Mouse (Mus musculus) neural tube, embryonic 12.5 days (tissue): ENCODE results near the gene Cd24a. TPM values are rescaled to one million over a fixed set of nuclear protein-coding genes. Genes with fewer than 3 reads are reported as not detected.

Experiments used
- ATAC-seq: fragments of 200-750 bp; cut with Nextera tagmentation; 2 replicates; pipeline ENCODE4 v1.8.0; 2017; ENCODE audit warnings: low read depth, mild to moderate bottlenecking, moderate TSS enrichment, moderate library complexity; ENCODE audit not compliant: low FRiP score
- H3K27ac ChIP-seq: fragments of 300-500 bp; sonication (generic); 2 replicates; pipeline ENCODE4 v1.5.1; 2016
- H3K27me3 ChIP-seq: fragments of 300-500 bp; sonication (generic); replicated peaks from 2 replicates; pipeline ENCODE4 v1.6.1; 2016; ENCODE audit warnings: mild to moderate bottlenecking
- H3K36me3 ChIP-seq: fragments of 300-500 bp; sonication (generic); 2 replicates; pipeline ENCODE4 v1.6.1; 2016; ENCODE audit warnings: mild to moderate bottlenecking
- H3K4me1 ChIP-seq: fragments of 300-500 bp; sonication (generic); 2 replicates; pipeline ENCODE4 v1.6.1; 2016
- H3K4me2 ChIP-seq: fragments of 300-500 bp; sonication (generic); replicated peaks from 2 replicates; pipeline ENCODE4 v1.6.1; 2016; ENCODE audit warnings: mild to moderate bottlenecking
- H3K4me3 ChIP-seq: fragments of 300-500 bp; sonication (generic); 2 replicates; pipeline ENCODE4 v1.5.1; 2016
- H3K9ac ChIP-seq: fragments of 300-500 bp; sonication (generic); 2 replicates; pipeline ENCODE4 v1.6.1; 2016; ENCODE audit warnings: mild to moderate bottlenecking
- H3K9me3 ChIP-seq: fragments of 300-500 bp; sonication (generic); 2 replicates; pipeline ENCODE4 v1.6.1; 2016; ENCODE audit warnings: mild to moderate bottlenecking
- WGBS: fragments of 180-500 bp; shearing (Covaris S2); methylation state at CpG from one replicate; pipeline ENCODE4 v1.1.7; 2016; 5-methylcytosine and 5-hydroxymethylcytosine counted together
- polyA plus RNA-seq: library from polyadenylated mRNA; unstranded; fragments of >200 nt; fragmentation: Nextera tagmentation; extraction: Ambion mirVana; gene quantifications from 2 replicates; pipeline ENCODE4 v1.2.1, GENCODE M21; 2016

Cd24a gene
- polyA plus RNA-seq, 1 experiment from 2014 or later: 795 TPM

DNA sequence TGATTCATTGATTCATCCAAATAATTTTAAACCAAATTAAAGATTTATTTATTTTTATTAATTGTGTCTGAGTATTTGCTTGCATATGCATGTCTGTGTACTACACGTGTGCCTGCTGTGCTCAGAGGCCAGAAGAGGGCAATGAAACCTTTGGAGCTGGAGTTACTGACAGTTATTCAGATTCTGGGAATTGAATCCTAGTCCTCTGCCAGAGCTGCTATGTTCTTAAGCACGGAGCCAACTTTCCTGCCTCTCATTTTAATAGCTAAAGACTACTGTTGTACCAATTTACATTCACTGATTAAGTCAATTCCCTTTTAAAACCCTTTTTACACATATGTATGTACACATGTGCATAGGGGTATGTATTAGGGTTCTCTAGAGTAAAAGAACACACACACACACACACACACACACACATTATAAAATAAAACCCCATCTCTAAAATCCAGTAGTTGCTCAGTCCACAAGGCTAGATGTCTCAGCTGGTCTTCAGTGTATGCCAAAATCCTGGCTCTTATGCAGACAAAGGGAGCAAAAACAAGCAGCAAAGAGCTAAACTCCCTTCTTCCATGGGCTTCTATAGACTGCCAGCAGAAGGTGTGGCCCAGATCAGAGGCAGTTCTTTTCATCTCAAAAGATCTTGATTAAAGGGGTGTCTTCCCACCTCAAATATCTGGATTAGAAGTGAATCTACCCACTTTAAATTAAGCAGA is 53.7 kb downstream of the Cd24a start:
- H3K36me3 ChIP-seq: no peaks in the 10 kb centered on the region
- H3K27me3 ChIP-seq: no peaks in the 10 kb centered on the region
- no peak for ATAC-seq
- no peak overlapping the region for H3K4me2 ChIP-seq
- no peaks in the 10 kb centered on the region for H3K9me3 ChIP-seq
- no peak overlapping the region for H3K27ac ChIP-seq
- H3K4me1 ChIP-seq: peaks cover 5% of the 10 kb centered on the region; the same call in 1 of the 2 replicates
- no peak overlapping the region for H3K4me3 ChIP-seq
- 71% methylated on average over 2 of the region's 2 CpGs for WGBS
- no peak overlapping the region for H3K9ac ChIP-seq

DNA sequence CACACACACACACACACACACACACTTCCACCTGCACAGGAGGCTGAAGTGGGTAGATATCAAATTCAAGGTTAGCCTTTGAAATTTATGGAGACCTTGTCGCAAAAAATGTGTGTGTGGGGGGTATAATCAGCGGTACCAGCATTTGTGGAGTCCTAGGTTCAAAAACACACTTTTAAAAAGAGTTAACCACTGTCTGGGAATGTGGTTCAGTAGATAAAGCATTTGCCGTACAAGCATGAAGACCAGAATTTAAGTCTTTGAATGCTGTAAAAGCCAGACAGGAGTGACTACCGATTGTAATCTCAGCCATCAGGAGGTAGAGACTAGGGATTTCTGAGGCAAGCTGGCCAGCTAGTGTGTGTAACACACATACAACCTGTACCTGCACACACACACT is 55.0 kb downstream of the Cd24a start:
- peaks cover 5% of the 10 kb centered on the region; the same call in 1 of the 2 replicates for H3K4me1 ChIP-seq
- no peaks in the 10 kb centered on the region for H3K9me3 ChIP-seq
- H3K27ac ChIP-seq: no peak overlapping the region
- WGBS: 88% methylated on average over 4 of the region's 4 CpGs
- no peak overlapping the region for H3K9ac ChIP-seq
- no peak overlapping the region for H3K4me2 ChIP-seq
- H3K27me3 ChIP-seq: no peaks in the 10 kb centered on the region
- H3K4me3 ChIP-seq: no peak overlapping the region
- ATAC-seq: no peak
- H3K36me3 ChIP-seq: no peaks in the 10 kb centered on the region

Other genes with a start within 250 kb of the Cd24a start
- 5.2 and 6.1 TPM in 2 replicates for gene Bend3, start 99.5 kb upstream of the Cd24a start, polyA plus RNA-seq
- gene Gm9803, start 54.2 kb upstream of the Cd24a start, polyA plus RNA-seq: 13.2 and 16.2 TPM in 2 replicates
- gene 1700021F05Rik, start 37.3 kb upstream of the Cd24a start, polyA plus RNA-seq: 57.2 and 59.9 TPM in 2 replicates